Mouse (Mus musculus) ovary, adult 18-20 months (tissue): ENCODE results near the gene Wdfy1.

Experiments
- DNase-seq: peaks from one replicate; pipeline ENCODE4 v3.0.0; 2022; ENCODE audit warnings: low spot score, mixed read lengths

Wdfy1 gene

GRCm38 (mm10) chr1:79711147-79712126, 64.5 kb downstream of the Wdfy1 start:
- DNase-seq = no peak

GRCm38 (mm10) chr1:79710678-79711077, 65.3 kb downstream of the Wdfy1 start:
- no peak for DNase-seq

- no peak for DNase-seq
These were observed 65.7 kb downstream of the Wdfy1 start for GRCm38 (mm10) chr1:79710216-79710615.

- no peak for DNase-seq
These were observed 68.6 kb downstream of the Wdfy1 start for GRCm38 (mm10) chr1:79707383-79707782.

- no peak for DNase-seq
These were observed 69.2 kb downstream of the Wdfy1 start for GRCm38 (mm10) chr1:79706707-79707106.

GRCm38 (mm10) chr1:79704672-79705071, 71.3 kb downstream of the Wdfy1 start:
- DNase-seq = no peak

- DNase-seq = no peak
These were observed 72.4 kb downstream of the Wdfy1 start for GRCm38 (mm10) chr1:79703520-79703919.

GRCm38 (mm10) chr1:79698506-79698905, 77.4 kb downstream of the Wdfy1 start:
- no peak for DNase-seq

- DNase-seq = no peak
These were observed 78.6 kb downstream of the Wdfy1 start for GRCm38 (mm10) chr1:79697382-79697781.

GRCm38 (mm10) chr1:79696933-79697332, 79.0 kb downstream of the Wdfy1 start:
- DNase-seq = no peak

- no peak for DNase-seq
These were observed 83.5 kb downstream of the Wdfy1 start for GRCm38 (mm10) chr1:79692482-79692881.

GRCm38 (mm10) chr1:79687254-79687653, 88.7 kb downstream of the Wdfy1 start:
- DNase-seq = no peak

- DNase-seq = no peak
These were observed 91.9 kb downstream of the Wdfy1 start for GRCm38 (mm10) chr1:79684027-79684426.

GRCm38 (mm10) chr1:79682936-79683335, 93.0 kb downstream of the Wdfy1 start:
- no peak for DNase-seq

GRCm38 (mm10) chr1:79680777-79681176, 95.2 kb downstream of the Wdfy1 start:
- no peak for DNase-seq

GRCm38 (mm10) chr1:79678117-79678684, 97.7 kb downstream of the Wdfy1 start:
- DNase-seq = no peak

GRCm38 (mm10) chr1:79675716-79676115, 100.2 kb downstream of the Wdfy1 start:
- DNase-seq = no peak

GRCm38 (mm10) chr1:79671543-79672337, 104.2 kb downstream of the Wdfy1 start, which contains the start of gene Ap1s3:
Gene Ap1s3, minus strand, starts transcription at chr1:79671972.
- peak; percentile 15 for DNase-seq

- DNase-seq = no peak
These were observed 104.8 kb downstream of the Wdfy1 start for GRCm38 (mm10) chr1:79671196-79671542.

GRCm38 (mm10) chr1:79669419-79669974, 106.4 kb downstream of the Wdfy1 start:
- DNase-seq = no peak

GRCm38 (mm10) chr1:79664911-79665310, 111.0 kb downstream of the Wdfy1 start:
- no peak for DNase-seq

GRCm38 (mm10) chr1:79659598-79659997, 116.3 kb downstream of the Wdfy1 start:
- DNase-seq = no peak
